Mouse (Mus musculus) lung, embryonic 16.5 days (tissue): ENCODE measurements around the gene Spp1. TPM values are rescaled to one million over a fixed set of nuclear protein-coding genes. Genes with fewer than 3 reads are reported as not detected.
A peak's percentile ranks its signal among the peaks of the same experiment; 100 is the strongest.
"Not testable (repeated sequence)": the region's sequence is repeated elsewhere in the genome, so short reads cannot be mapped to it uniquely, and the experiment has no call there.

ENCODE experiments used
- ATAC-seq: fragments of 200-750 bp; cut with Nextera tagmentation; 2 replicates; pipeline ENCODE4 v1.8.0; 2017; ENCODE audit warnings: low read depth, mild to moderate bottlenecking, moderate library complexity
- H3K27ac ChIP-seq: fragments of 300-500 bp; sonication (generic); 2 replicates; pipeline ENCODE4 v1.5.1; 2014; ENCODE audit warnings: mild to moderate bottlenecking, control low read depth, low read length
- H3K27me3 ChIP-seq: fragments of 300-500 bp; sonication (generic); 2 replicates; pipeline ENCODE4 v1.6.1; 2014; ENCODE audit warnings: low read depth, low read length, mixed read lengths; ENCODE audit not compliant: control insufficient read depth, insufficient read depth
- H3K36me3 ChIP-seq: fragments of 300-500 bp; sonication (generic); 2 replicates; pipeline ENCODE4 v1.6.1; 2014; ENCODE audit warnings: low read length; ENCODE audit not compliant: control insufficient read depth, insufficient read depth
- H3K4me1 ChIP-seq: fragments of 300-500 bp; sonication (generic); replicated peaks from 2 replicates; pipeline ENCODE4 v1.6.1; 2014; ENCODE audit warnings: low read length, mixed read lengths; ENCODE audit not compliant: control insufficient read depth, insufficient read depth
- H3K4me2 ChIP-seq: fragments of 300-500 bp; sonication (generic); 2 replicates; pipeline ENCODE4 v1.6.1; 2014; ENCODE audit warnings: low read depth, low read length, control low read depth
- H3K4me3 ChIP-seq: fragments of 300-500 bp; sonication (generic); 2 replicates; pipeline ENCODE4 v1.5.1; 2014; ENCODE audit warnings: mild to moderate bottlenecking, low read length, control low read depth
- H3K9ac ChIP-seq: fragments of 300-500 bp; sonication (generic); 2 replicates; pipeline ENCODE4 v1.6.1; 2014; ENCODE audit warnings: low read length, control low read depth
- H3K9me3 ChIP-seq: fragments of 300-500 bp; sonication (generic); 2 replicates; pipeline ENCODE4 v1.6.1; 2016; ENCODE audit warnings: low read length; ENCODE audit not compliant: control insufficient read depth
- WGBS: fragments of 180-500 bp; shearing (Covaris S2); extraction: QIAGEN DNeasy Blood & Tissue Kit; methylation state at CpG from one replicate; pipeline ENCODE4 v1.1.7; 2014; 5-methylcytosine and 5-hydroxymethylcytosine counted together
- polyA plus RNA-seq: library from polyadenylated mRNA; unstranded; fragments of >200 nt; fragmentation: Nextera tagmentation; extraction: Ambion mirVana; gene quantifications from 2 replicates; pipeline ENCODE4 v1.2.1, GENCODE M21; 2015

Spp1 gene
- polyA plus RNA-seq, 1 experiment from 2014 or later: 90.3 TPM

- peak; percentile 66 for ATAC-seq
- H3K4me3 ChIP-seq: no peak overlapping the region
- peaks cover 4% of the 10 kb centered on the region; the same call in 1 of the 2 replicates for H3K27me3 ChIP-seq
- no peak overlapping the region for H3K27ac ChIP-seq
- 9% methylated on average over 3 of the region's 3 CpGs for WGBS
- H3K4me2 ChIP-seq: no peak overlapping the region
- no peaks in the 10 kb centered on the region for H3K36me3 ChIP-seq
- H3K4me1 ChIP-seq: no peaks in the 10 kb centered on the region
- H3K9ac ChIP-seq: no peak overlapping the region
- no peaks in the 10 kb centered on the region for H3K9me3 ChIP-seq
Measured at GRCm38 (mm10) chr5:104446156-104446555, 11.2 kb downstream of the Spp1 start.

DNA sequence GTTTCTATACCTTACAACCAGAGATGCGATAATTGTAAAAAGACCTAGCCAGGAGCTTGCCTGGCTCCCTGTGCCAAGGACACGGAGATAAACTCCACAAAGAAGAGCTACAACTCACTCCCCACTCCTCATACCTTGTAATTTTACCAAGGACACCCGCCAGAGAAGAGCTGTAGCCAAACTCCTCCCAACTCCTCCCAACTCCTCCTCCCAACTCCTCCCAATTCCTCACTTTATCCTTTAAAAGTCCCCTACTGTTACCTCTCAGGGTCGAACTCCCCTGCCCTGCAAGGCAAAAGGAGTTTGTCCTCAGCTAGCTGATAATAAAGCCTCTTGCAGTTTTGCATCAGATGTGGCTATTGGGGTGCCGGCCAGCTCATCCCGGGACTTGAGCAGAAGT, 13.4 kb downstream of the Spp1 start:
- H3K4me2 ChIP-seq, H3K9ac ChIP-seq, H3K36me3 ChIP-seq, H3K4me3 ChIP-seq, ATAC-seq, H3K27me3 ChIP-seq, H3K27ac ChIP-seq, H3K9me3 ChIP-seq, H3K4me1 ChIP-seq: not testable (repeated sequence)
- 28% methylated on average over 6 of the region's 6 CpGs for WGBS

DNA sequence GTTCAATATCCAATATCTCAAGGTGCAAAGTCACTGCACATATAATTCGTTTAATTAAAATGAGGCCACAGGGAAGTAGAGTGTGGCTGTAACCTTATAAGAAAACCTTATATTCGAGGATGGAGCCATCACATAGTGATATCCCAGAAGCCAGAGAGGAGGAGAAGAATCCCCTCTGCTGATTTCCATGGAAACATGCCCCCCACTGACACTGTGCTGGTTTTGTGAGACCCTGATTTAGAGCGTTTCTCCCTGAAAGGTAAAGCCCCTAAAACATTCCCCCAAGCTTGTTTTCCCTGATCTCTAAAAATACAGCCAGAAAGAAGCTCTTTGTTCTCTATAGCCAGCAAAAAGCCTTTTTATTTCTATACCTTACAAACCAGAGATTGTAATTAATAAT, 14.6 kb downstream of the Spp1 start:
- no peak overlapping the region for H3K9ac ChIP-seq
- ATAC-seq: no peak
- WGBS: 54% methylated on average over 3 of the region's 3 CpGs

DNA sequence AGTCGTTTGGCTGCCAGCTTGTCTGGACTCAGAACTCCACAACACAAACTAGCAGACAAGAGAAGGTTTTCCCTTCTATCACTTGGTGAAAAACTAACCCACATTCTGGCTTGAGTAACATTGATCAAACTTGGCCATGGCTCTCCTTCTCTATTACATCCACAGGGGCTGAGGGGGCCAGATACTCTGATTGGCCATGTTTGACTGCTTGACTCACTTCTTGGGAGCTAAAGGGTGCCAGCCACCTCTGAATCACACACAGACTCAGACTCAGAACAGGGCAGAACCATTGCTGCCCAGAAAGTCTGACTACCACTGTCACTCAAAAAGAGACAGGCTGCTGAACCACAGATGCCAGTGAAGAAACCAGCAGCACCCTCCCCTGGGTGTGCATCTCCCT, 18.2 kb downstream of the Spp1 start:
- Histone ChIP-seq H3K4me2 (no peak overlapping the region), H3K9me3 (no peaks in the 10 kb centered on the region; the same call in 1 of the 2 replicates), H3K27ac (no peak overlapping the region), H3K27me3 (no peaks in the 10 kb centered on the region), H3K4me3 (no peak overlapping the region), H3K36me3 (no peaks in the 10 kb centered on the region), H3K9ac (no peak overlapping the region), H3K4me1 (no peaks in the 10 kb centered on the region)
- no peak for ATAC-seq
- WGBS: 33% methylated on average over 1 of the region's 1 CpGs

More for the DNA sequence above, 14.6 kb downstream of the Spp1 start:
- H3K4me2 ChIP-seq: no peak overlapping the region
- no peaks in the 10 kb centered on the region for H3K4me1 ChIP-seq
- no peaks in the 10 kb centered on the region for H3K36me3 ChIP-seq
- H3K27me3 ChIP-seq: peaks cover 4% of the 10 kb centered on the region; the same call in 1 of the 2 replicates
- H3K4me3 ChIP-seq: no peak overlapping the region
- H3K9me3 ChIP-seq: no peaks in the 10 kb centered on the region
- H3K27ac ChIP-seq: no peak overlapping the region

DNA sequence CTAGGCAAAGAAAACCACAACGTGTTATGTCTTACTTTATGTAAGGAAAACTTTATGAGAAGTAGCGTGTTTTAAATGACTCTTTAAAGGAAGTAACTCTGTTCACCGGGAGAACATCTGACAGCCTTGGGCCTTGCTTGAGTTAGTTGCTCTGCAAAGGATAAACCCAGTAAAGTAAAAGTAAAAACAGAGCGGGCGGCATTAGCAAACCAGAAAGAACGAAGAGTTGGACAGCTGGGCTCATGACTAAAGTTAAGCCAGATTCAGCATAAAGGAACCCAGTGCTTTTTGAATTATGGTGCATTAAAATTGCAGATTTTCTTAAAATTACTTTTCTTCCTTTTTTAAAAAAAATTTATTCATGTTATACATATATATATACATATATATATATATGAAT, 19.6 kb downstream of the Spp1 start:
- Histone ChIP-seq H3K4me2 (no peak overlapping the region), H3K9me3 (no peaks in the 10 kb centered on the region; the same call in 1 of the 2 replicates), H3K27ac (no peak overlapping the region), H3K27me3 (no peaks in the 10 kb centered on the region), H3K36me3 (no peaks in the 10 kb centered on the region), H3K9ac (no peak overlapping the region), H3K4me1 (peaks cover 7% of the 10 kb centered on the region), H3K4me3 (no peak overlapping the region)
- ATAC-seq: no peak
- 89% methylated on average over 6 of the region's 6 CpGs for WGBS

DNA sequence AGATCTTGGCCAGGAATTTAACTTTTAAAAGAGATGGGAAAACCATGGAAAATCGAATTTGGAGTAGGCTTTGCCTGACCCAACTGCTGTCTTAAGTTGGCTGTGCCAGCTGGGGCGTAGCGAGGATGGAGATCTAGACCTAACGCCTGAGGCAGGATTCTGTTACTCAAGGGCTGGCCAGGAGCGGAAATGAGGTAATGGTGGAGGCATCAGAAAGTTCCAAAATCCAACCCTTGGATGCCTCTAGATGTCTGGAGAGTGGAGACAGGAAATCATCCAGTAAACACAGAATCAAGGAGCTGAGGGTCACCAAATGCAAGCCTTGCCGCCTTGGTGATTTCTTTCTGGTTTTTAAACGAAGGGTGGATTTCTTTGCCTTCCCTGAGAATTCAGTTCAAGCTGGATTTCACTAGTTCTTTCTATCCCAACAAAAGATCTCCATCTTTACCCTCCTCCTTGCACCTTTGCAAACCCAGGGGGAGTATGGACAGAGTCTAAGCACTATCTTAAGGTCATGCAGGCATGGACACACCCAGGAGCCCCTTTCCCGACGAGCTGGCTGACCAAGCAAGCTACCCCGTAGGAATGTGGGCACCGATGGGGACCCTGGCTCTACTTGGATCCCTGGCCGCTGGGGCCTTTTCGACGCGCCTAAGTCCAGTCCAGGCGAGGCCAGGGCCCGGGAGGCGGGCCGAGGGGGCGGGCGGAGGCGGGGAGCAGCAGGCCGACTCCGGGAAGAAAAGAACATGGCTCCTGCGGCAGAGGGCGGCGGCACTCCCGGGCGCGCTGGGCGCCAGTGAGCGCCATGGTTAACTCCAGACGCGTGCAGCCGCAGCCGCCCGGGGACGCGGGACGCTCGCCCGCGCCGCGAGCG, 24.2 kb downstream of the Spp1 start, which contains the start of gene Pkd2:
Gene Pkd2 (plus strand): TSS at position 619 of the 874 bp plus-strand sequence.
- Histone ChIP-seq H3K4me1 (peaks cover 13% of the 10 kb centered on the region), H3K4me3 (peak within 1 kb of the TSS; percentile 91), H3K27ac (peak within 1 kb of the TSS; percentile 92), H3K9ac (peak within 1 kb of the TSS; percentile 96), H3K36me3 (0 out of 2 replicates have a peak, but pooled peaks cover 3% of the 10 kb centered on the region), H3K27me3 (no peaks in the 10 kb centered on the region), H3K9me3 (no peaks in the 10 kb centered on the region; the same call in 1 of the 2 replicates), H3K4me2 (peak within 1 kb of the TSS; percentile 68)
- peak; percentile 96 for ATAC-seq
- 9% methylated on average over 44 of the region's 46 CpGs for WGBS

DNA sequence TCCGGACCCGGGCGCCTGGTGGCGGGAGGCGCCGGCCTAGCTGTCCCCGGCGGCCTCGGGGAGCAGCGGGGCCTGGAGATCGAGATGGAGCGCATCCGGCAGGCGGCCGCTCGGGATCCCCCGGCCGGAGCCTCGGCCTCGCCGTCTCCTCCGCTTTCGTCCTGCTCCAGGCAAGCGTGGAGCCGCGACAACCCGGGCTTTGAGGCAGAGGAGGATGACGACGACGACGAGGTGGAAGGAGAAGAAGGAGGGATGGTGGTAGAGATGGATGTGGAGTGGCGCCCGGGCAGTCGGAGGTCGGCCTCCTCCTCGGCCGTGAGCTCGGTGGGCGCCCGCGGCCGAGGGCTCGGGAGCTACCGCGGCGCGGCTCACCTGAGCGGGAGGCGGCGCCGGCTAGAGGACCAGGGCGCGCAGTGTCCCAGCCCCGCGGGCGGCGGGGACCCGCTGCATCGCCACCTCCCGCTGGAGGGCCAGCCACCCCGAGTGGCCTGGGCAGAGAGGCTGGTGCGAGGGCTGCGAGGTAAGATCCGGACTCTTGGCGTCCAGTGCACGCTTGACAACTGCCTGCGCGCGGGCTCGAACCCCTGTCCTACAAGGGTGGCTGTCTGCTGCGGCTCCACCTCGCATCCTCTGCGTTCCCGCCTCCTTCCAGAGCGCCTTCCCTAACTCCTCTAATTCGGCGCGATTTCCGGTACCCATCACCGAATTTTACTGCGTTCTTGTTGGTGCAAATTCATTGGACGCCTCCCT, 25.0 kb downstream of the Spp1 start:
- ATAC-seq: peak; percentile 72
- Histone ChIP-seq H3K9me3 (no peaks in the 10 kb centered on the region; the same call in 1 of the 2 replicates), H3K4me3 (peak overlapping the region; percentile 91), H3K27ac (peak overlapping the region; percentile 92), H3K4me1 (peaks cover 13% of the 10 kb centered on the region), H3K9ac (peak overlapping the region; percentile 96), H3K36me3 (0 out of 2 replicates have a peak, but pooled peaks cover 3% of the 10 kb centered on the region), H3K4me2 (peak overlapping the region; percentile 68), H3K27me3 (no peaks in the 10 kb centered on the region)
- WGBS: under 1% methylated on average over 65 of the region's 82 CpGs

- H3K27ac ChIP-seq: peak overlapping the region; percentile 92
- H3K27me3 ChIP-seq: no peaks in the 10 kb centered on the region
- no peak for ATAC-seq
- 17% methylated on average over 3 of the region's 3 CpGs for WGBS
- no peaks in the 10 kb centered on the region; the same call in 1 of the 2 replicates for H3K9me3 ChIP-seq
- H3K4me2 ChIP-seq: peak overlapping the region; percentile 68
- H3K36me3 ChIP-seq: 0 out of 2 replicates have a peak, but pooled peaks cover 5% of the 10 kb centered on the region
- H3K4me3 ChIP-seq: peak overlapping the region; percentile 91
- peak overlapping the region; percentile 96 for H3K9ac ChIP-seq
- peaks cover 13% of the 10 kb centered on the region for H3K4me1 ChIP-seq
Measured at GRCm38 (mm10) chr5:104460456-104460838, 25.5 kb downstream of the Spp1 start.

- H3K9me3 ChIP-seq: no peaks in the 10 kb centered on the region; the same call in 1 of the 2 replicates
- no peaks in the 10 kb centered on the region for H3K27me3 ChIP-seq
- H3K4me3 ChIP-seq: peak overlapping the region; percentile 91
- H3K36me3 ChIP-seq: 0 out of 2 replicates have a peak, but pooled peaks cover 6% of the 10 kb centered on the region
- ATAC-seq: no peak
- no peak overlapping the region for H3K27ac ChIP-seq
- peak overlapping the region; percentile 68 for H3K4me2 ChIP-seq
- H3K4me1 ChIP-seq: peaks cover 13% of the 10 kb centered on the region
- WGBS: 25% methylated on average over 6 of the region's 7 CpGs
- H3K9ac ChIP-seq: no peak overlapping the region
Measured at GRCm38 (mm10) chr5:104460856-104461255, 25.9 kb downstream of the Spp1 start.
